Mouse (Mus musculus): ENCODE data around the gene Cep57l1. TPM values are rescaled to one million over a fixed set of nuclear protein-coding genes. Genes with fewer than 3 reads are reported as not detected.

Cep57l1 gene
- polyA plus RNA-seq, 1 experiment from 2014 or later = 27.9 TPM

DNA sequence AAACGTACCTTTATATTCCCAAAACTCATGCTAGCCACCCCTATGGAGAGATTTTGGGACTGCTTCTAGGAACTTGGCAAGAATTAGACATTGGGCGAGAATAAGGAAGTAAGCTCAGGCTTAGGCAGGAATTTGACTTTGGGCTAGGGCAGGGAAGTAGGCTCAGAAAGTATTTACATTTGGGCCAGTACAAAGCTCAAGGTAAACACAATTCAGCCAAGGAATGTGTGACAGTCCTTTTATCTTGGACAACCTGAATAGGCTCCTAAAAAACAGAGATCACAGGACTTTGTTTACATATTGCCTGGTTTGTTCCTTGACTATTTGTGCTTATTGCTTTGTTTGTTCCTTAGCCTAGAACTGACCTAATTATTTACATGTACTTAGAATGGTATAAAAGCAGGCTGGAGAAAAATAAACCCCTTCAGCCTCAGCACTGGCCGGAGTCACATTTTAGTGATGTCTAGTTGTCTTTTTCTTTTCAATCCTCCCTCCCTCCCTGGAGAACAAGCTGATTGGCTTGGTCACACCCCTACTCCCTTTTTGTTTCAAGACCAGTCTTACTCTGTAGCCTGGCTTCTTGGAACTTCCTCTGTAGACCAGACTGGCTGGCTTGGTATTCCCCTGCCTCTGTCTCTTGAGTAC, 45.8 kb downstream of the Cep57l1 start:
- WGBS = 51% methylated on average over 3 of the region's 3 CpGs
- no peaks in the 10 kb centered on the region for H3K27me3 ChIP-seq
- no peaks in the 10 kb centered on the region for H3K4me1 ChIP-seq
- ATAC-seq (ENCODE audit: borderline replicate concordance, extremely low read depth, low FRiP score, low TSS enrichment) = no peak
- no peak overlapping the region for H3K4me2 ChIP-seq
- H3K36me3 ChIP-seq = no peaks in the 10 kb centered on the region
- H3K9me3 ChIP-seq = no peaks in the 10 kb centered on the region
- no peak overlapping the region for H3K9ac ChIP-seq
- H3K4me3 ChIP-seq = no peak overlapping the region
- no peak overlapping the region for H3K27ac ChIP-seq

DNA sequence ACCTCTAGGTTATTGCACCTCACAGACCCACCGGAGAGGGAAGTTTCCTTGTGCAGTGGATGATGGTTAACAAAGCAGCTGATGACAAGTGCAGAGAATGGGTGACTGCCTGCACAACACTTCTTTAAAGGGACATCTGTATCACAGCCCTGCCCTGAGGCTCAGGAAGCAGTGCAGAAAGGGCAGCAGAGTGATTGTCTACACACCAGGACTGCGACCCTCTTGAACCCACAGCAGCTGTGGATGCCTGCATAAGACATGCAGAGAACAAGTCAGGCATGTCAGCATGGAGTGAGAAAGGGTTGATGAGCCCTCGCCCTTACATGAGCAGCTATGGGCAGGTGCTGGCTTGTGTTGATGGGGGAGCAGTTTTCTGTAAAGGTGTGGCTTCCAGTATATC, 48.8 kb downstream of the Cep57l1 start:
- H3K9ac ChIP-seq = no peak overlapping the region
- H3K27me3 ChIP-seq = no peaks in the 10 kb centered on the region
- no peaks in the 10 kb centered on the region for H3K4me1 ChIP-seq
- no peaks in the 10 kb centered on the region for H3K36me3 ChIP-seq
- WGBS = 78% methylated on average over 3 of the region's 3 CpGs
- no peak overlapping the region for H3K4me2 ChIP-seq
- no peak overlapping the region for H3K27ac ChIP-seq
- no peaks in the 10 kb centered on the region for H3K9me3 ChIP-seq
- no peak for ATAC-seq (ENCODE audit: borderline replicate concordance, extremely low read depth, low FRiP score, low TSS enrichment)
- no peak overlapping the region for H3K4me3 ChIP-seq

DNA sequence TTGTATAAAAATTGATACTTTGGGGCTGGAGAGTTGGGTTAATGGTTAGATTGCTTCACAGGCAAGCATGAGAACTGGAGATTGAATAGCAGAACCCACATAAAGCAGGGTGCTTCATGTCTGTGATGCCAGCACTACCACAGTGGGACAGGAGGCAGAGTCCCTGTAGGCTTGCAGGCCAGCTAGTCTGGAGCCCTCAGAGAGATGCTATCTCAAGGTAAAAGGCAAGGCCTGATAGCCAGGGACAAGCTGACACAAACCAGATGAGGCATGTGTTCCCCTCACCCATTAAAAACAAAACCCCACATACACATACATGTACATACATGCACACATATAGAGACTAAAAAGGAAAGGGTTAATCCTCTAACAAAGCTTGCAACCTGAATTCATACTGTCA, 51.6 kb downstream of the Cep57l1 start:
- no peak overlapping the region for H3K9ac ChIP-seq
- no peak overlapping the region for H3K4me2 ChIP-seq
- H3K27me3 ChIP-seq = no peaks in the 10 kb centered on the region
- H3K27ac ChIP-seq = no peak overlapping the region
- no peak overlapping the region for H3K4me3 ChIP-seq
- no peaks in the 10 kb centered on the region for H3K9me3 ChIP-seq
- ATAC-seq (ENCODE audit: borderline replicate concordance, extremely low read depth, low FRiP score, low TSS enrichment) = no peak
- no peaks in the 10 kb centered on the region for H3K4me1 ChIP-seq
- no peaks in the 10 kb centered on the region for H3K36me3 ChIP-seq

DNA sequence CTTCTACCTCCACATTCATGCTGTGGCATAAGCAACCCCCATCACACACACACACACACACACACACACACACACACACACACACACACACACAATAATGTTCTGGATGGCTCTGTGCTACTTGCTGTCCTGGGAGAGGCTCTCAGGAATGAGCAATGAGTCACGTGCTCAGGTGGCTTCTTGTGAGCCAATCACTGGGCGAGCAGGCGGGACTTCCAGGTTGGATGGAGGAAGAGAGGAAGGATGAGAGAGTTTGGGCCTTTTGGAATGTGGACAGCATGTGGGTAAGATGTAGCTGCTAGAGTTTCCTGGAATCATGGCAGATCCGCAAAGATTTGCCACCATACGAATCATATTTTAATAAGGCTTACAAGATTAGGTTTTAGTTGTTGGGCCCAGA, 52.4 kb downstream of the Cep57l1 start:
- Histone ChIP-seq H3K36me3 (no peaks in the 10 kb centered on the region), H3K4me1 (no peaks in the 10 kb centered on the region), H3K4me3 (no peak overlapping the region), H3K4me2 (no peak overlapping the region), H3K27me3 (no peaks in the 10 kb centered on the region), H3K9me3 (no peaks in the 10 kb centered on the region), H3K9ac (no peak overlapping the region), H3K27ac (no peak overlapping the region)
- ATAC-seq (ENCODE audit: borderline replicate concordance, extremely low read depth, low FRiP score, low TSS enrichment) = no peak
- 92% methylated on average over 5 of the region's 5 CpGs for WGBS

DNA sequence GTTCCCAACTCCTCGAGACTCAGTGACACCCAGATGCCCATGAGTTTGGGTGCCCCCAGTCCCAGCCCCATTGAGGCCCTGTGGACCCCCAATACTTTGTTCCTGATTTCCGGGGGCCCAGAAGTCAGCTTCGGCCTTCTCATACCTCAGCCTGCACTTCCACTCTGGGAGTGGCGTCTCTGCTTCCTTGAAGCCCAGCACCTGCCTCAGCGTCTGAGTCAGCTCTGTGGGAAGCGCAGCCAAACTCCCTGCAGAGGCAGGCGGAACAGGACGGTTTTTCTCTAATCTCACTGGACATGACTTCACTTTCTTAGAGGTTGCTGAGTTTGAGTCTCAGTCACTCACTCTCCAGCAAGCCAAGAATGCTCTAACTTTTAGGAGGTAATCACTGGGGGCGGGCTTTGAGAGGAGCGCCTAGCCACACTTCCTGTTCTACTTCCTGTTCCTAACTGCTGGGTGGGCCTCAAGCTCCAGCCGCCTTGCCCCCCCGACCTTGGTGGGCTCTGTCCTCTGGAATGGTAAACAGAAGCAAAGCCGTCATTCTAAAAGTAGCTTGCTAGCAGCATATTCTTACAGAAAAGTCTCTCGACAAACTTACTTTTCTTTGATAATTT, 57.7 kb downstream of the Cep57l1 start:
- H3K9ac ChIP-seq = no peak overlapping the region
- H3K4me2 ChIP-seq = peak overlapping the region; percentile 7; the same call in 1 of the 2 replicates
- H3K9me3 ChIP-seq = no peaks in the 10 kb centered on the region
- no peaks in the 10 kb centered on the region for H3K36me3 ChIP-seq
- no peak overlapping the region for H3K4me3 ChIP-seq
- H3K27me3 ChIP-seq = no peaks in the 10 kb centered on the region
- no peak for ATAC-seq (ENCODE audit: borderline replicate concordance, extremely low read depth, low FRiP score, low TSS enrichment)
- no peak overlapping the region for H3K27ac ChIP-seq
- no peaks in the 10 kb centered on the region for H3K4me1 ChIP-seq
- 70% methylated on average over 14 of the region's 14 CpGs for WGBS

DNA sequence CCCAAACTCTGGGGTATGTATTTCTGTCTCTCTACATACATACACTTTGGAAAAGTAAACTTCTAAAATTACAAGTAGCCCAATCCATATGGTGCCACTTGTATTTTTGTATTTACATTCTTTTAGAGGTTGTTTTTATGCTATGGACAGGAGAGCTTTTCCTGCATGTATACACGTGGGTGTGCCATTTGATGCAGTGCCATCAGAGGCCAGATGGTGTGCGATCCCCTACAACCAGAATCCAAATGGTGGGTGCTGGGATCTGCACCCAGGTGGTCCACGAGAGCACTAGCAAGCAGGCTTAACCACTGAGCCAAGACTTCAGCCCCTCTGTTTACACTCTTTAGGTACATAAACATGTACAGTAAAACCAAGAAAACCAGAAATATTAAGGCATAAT, 60.4 kb downstream of the Cep57l1 start:
- Histone ChIP-seq H3K4me3 (no peak overlapping the region), H3K27ac (no peak overlapping the region), H3K4me1 (no peaks in the 10 kb centered on the region), H3K4me2 (no peak overlapping the region), H3K27me3 (no peaks in the 10 kb centered on the region), H3K36me3 (no peaks in the 10 kb centered on the region), H3K9ac (no peak overlapping the region), H3K9me3 (no peaks in the 10 kb centered on the region)
- WGBS = 60% methylated on average over 3 of the region's 3 CpGs
- ATAC-seq (ENCODE audit: borderline replicate concordance, extremely low read depth, low FRiP score, low TSS enrichment) = no peak

DNA sequence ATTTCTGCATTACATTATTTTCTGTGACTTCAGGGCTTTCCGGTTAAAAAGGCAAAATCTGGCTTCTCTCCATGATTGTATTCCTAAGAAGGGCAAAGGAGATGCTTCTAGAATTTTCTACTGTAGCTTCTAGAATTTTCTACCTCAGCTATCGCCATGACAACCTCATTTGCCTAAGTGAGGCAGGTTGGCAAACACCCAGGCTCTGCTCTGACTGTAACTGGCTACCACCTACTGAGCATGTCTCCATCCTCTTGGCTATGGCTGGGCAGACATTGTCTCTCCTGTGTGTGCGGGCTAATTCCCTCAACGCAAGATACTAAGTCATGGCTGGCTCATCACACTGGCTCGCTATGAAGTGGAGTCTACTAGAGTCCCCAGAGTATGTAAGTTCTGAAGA, 63.1 kb downstream of the Cep57l1 start:
- no peaks in the 10 kb centered on the region for H3K27me3 ChIP-seq
- H3K4me2 ChIP-seq = no peak overlapping the region
- H3K9me3 ChIP-seq = no peaks in the 10 kb centered on the region
- WGBS = 89% methylated on average over 5 of the region's 5 CpGs
- H3K4me3 ChIP-seq = no peak overlapping the region
- no peaks in the 10 kb centered on the region for H3K36me3 ChIP-seq
- no peak overlapping the region for H3K27ac ChIP-seq
- no peak overlapping the region for H3K9ac ChIP-seq
- H3K4me1 ChIP-seq = no peaks in the 10 kb centered on the region
- ATAC-seq (ENCODE audit: borderline replicate concordance, extremely low read depth, low FRiP score, low TSS enrichment) = no peak

DNA sequence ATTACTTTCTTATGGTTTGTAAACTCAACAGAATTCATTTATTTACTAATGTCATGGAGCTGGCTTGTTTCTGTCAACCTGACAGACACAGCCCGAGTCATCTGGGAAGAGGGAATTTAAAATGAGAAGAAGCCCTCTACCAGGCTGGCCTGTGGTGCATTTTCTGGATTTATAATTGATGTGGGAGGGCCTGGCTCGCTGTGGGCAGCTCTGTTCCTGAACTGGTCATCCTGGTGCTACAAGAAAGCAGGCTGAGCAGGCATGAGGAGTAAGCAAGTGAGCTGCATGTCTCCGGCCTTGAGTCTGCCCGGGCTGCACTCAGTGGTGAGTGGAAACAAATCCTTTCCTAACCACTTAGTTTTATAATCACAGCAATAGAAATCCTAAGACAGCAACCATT, 65.7 kb downstream of the Cep57l1 start:
- Histone ChIP-seq H3K27ac (no peak overlapping the region), H3K9me3 (no peaks in the 10 kb centered on the region), H3K27me3 (no peaks in the 10 kb centered on the region), H3K9ac (no peak overlapping the region), H3K4me3 (no peak overlapping the region), H3K4me2 (no peak overlapping the region), H3K36me3 (no peaks in the 10 kb centered on the region), H3K4me1 (no peaks in the 10 kb centered on the region)
- 68% methylated on average over 4 of the region's 4 CpGs for WGBS
- no peak for ATAC-seq (ENCODE audit: borderline replicate concordance, extremely low read depth, low FRiP score, low TSS enrichment)

DNA sequence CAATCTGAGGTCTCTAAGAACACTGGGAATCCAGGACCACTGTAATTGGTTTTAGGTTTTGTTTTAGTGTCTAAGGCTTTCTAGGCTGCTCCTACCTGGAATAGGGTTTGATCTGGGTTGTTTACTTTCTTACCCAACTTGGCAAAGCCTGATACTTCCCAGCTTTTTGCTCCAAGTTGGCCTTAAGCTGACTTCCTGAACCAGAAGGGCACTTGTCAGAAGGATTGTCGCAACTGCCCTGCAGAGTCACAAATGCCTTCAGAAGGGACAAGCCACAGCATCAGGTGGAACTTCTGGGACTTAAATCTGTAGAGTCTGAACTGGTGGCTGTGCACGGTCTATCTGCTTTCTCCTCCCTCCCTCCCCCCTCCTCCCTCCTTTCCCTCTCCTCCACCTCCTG, 69.5 kb downstream of the Cep57l1 start:
- no peak overlapping the region for H3K4me2 ChIP-seq
- no peak for ATAC-seq (ENCODE audit: borderline replicate concordance, extremely low read depth, low FRiP score, low TSS enrichment)
- no peaks in the 10 kb centered on the region for H3K4me1 ChIP-seq
- H3K9me3 ChIP-seq = no peaks in the 10 kb centered on the region
- no peak overlapping the region for H3K9ac ChIP-seq
- H3K36me3 ChIP-seq = no peaks in the 10 kb centered on the region
- no peak overlapping the region for H3K27ac ChIP-seq
- no peak overlapping the region for H3K4me3 ChIP-seq
- H3K27me3 ChIP-seq = no peaks in the 10 kb centered on the region
- 66% methylated on average over 2 of the region's 2 CpGs for WGBS

DNA sequence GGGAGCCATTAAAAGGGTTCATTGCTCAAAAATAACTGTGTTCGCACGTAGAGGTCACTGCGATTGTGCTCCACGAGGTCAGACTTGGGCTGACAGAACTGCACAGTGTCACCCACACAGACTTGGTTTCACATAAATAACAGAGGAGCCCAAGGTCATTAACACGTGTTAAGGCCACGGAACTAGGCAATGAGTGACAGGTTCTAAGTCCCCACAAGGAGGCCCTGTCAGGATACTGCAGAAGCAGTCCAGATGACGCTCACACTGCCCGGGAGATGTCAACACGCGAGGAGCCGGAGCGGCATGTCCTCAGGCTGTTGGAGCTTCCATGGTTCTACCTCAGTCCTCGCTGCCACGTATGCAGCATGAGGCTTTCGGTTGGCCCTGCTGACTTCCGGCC, 72.4 kb downstream of the Cep57l1 start:
- no peak overlapping the region for H3K4me2 ChIP-seq
- H3K9me3 ChIP-seq = no peaks in the 10 kb centered on the region
- no peak overlapping the region for H3K9ac ChIP-seq
- H3K4me1 ChIP-seq = no peaks in the 10 kb centered on the region
- no peak overlapping the region for H3K27ac ChIP-seq
- WGBS = 90% methylated on average over 16 of the region's 16 CpGs
- ATAC-seq (ENCODE audit: borderline replicate concordance, extremely low read depth, low FRiP score, low TSS enrichment) = no peak
- no peak overlapping the region for H3K4me3 ChIP-seq
- no peaks in the 10 kb centered on the region for H3K27me3 ChIP-seq
- no peaks in the 10 kb centered on the region for H3K36me3 ChIP-seq

DNA sequence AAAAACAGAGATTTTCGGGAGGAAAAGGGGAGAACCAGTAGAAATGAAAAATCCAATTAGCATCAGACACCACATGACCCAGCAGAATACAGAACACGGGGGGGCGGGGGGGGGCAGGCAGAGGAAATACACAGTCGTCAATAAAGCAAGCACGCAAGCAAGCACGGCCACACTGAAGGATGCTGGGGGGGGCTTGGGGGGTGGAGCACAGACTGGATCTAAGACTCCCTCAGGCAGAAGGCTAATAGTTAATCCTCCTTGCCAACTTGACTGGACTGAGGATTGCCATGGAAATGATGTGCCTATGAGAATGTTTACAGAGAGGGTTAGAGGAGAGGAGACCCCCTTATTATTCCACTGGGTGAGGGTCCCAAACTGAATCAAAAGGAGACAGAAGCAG, 74.3 kb downstream of the Cep57l1 start:
- 69% methylated on average over 6 of the region's 6 CpGs for WGBS
- Histone ChIP-seq H3K9me3 (no peaks in the 10 kb centered on the region), H3K4me3 (no peak overlapping the region), H3K9ac (no peak overlapping the region), H3K4me2 (no peak overlapping the region), H3K27me3 (no peaks in the 10 kb centered on the region), H3K4me1 (no peaks in the 10 kb centered on the region), H3K36me3 (no peaks in the 10 kb centered on the region), H3K27ac (no peak overlapping the region)
- no peak for ATAC-seq (ENCODE audit: borderline replicate concordance, extremely low read depth, low FRiP score, low TSS enrichment)

DNA sequence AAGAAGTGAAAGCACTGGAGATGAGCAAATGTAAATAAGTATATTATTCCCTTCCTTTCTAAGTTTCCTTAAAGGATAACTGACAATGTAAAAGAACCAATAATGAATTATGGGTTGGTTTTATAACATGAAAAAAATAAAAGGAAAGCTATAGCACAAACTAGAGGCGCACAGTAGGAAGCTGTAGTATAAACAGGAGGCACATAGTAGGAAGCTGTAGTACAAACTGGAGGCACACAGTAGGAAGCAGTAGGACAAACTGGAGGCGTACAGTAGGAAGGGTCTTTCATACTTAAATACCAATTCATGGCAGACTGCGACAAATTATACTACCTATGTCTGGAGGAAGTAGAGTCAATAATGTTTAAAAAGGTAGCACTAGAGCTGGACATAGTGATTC, 76.5 kb downstream of the Cep57l1 start:
- no peaks in the 10 kb centered on the region for H3K4me1 ChIP-seq
- H3K4me3 ChIP-seq = no peak overlapping the region
- H3K27me3 ChIP-seq = no peaks in the 10 kb centered on the region
- no peak for ATAC-seq (ENCODE audit: borderline replicate concordance, extremely low read depth, low FRiP score, low TSS enrichment)
- H3K27ac ChIP-seq = no peak overlapping the region
- 95% methylated on average over 3 of the region's 3 CpGs for WGBS
- H3K9ac ChIP-seq = no peak overlapping the region
- no peak overlapping the region for H3K4me2 ChIP-seq
- H3K36me3 ChIP-seq = no peaks in the 10 kb centered on the region; the same call in 1 of the 2 replicates
- H3K9me3 ChIP-seq = no peaks in the 10 kb centered on the region

DNA sequence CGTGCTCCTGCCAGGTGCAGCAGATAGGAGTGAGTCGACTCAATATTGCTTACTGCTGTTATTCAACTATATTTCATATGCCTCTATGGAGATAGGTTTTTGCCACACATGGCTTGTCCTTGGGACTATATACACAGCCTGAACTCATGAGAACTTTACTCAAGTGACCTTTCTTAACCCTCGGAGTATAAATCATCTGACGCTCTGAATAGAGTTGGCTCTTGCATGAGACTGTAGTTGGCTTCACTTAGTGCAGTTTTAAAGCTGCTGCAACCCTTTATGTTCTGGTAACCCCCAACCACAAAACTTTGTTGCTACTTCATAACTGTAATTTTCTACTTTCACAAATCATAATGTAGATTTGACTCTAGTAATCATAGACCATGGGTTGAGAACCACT, 77.7 kb downstream of the Cep57l1 start:
- Histone ChIP-seq H3K9ac (no peak overlapping the region), H3K36me3 (peaks cover 5% of the 10 kb centered on the region; the same call in 1 of the 2 replicates), H3K27me3 (no peaks in the 10 kb centered on the region), H3K4me1 (no peaks in the 10 kb centered on the region), H3K4me2 (no peak overlapping the region), H3K4me3 (no peak overlapping the region), H3K27ac (no peak overlapping the region), H3K9me3 (no peaks in the 10 kb centered on the region)
- 87% methylated on average over 4 of the region's 4 CpGs for WGBS
- ATAC-seq (ENCODE audit: borderline replicate concordance, extremely low read depth, low FRiP score, low TSS enrichment) = no peak

Data from lung, embryonic 15.5 days (tissue).